Mouse (Mus musculus): ENCODE results near the gene Tcf20. TPM values are rescaled to one million over a fixed set of nuclear protein-coding genes. Genes with fewer than 3 reads are reported as not detected.

Tcf20 gene
- polyA plus RNA-seq, 1 experiment from 2014 or later = 3.9 TPM

- H3K4me3 ChIP-seq (ENCODE audit: low read depth, low read length) = no peak overlapping the region
- H3K9ac ChIP-seq (ENCODE audit: low read depth, low read length) = no peak overlapping the region
- H3K27ac ChIP-seq (ENCODE audit: low read depth, low read length) = no peak overlapping the region
- no peak overlapping the region for H3K4me2 ChIP-seq (replicated peaks; ENCODE audit: low read depth)
- no peak for ATAC-seq
- no peaks in the 10 kb centered on the region for H3K36me3 ChIP-seq (ENCODE audit: control insufficient read depth, insufficient read depth)
- H3K9me3 ChIP-seq (ENCODE audit: control insufficient read depth) = no peaks in the 10 kb centered on the region
- 68% methylated on average over 11 of the region's 11 CpGs for WGBS
- TF ChIP-seq CTCF (IDR thresholded peaks at IDR 0.05; ENCODE audit: low read depth) = no peak
- H3K4me1 ChIP-seq (replicated peaks; ENCODE audit: control insufficient read depth, insufficient read depth, low read length) = 0 out of 2 replicates have a peak, but pooled peaks cover 9% of the 10 kb centered on the region
- H3K27me3 ChIP-seq (replicated peaks; ENCODE audit: control insufficient read depth, insufficient read depth, low read length) = no peaks in the 10 kb centered on the region
Observed at GRCm38 (mm10) chr15:83029725-83030718, 42.4 kb upstream of the Tcf20 start.

- Histone ChIP-seq H3K4me1 (replicated peaks; ENCODE audit: control insufficient read depth, insufficient read depth, low read length) (0 out of 2 replicates have a peak, but pooled peaks cover 9% of the 10 kb centered on the region), H3K27me3 (replicated peaks; ENCODE audit: control insufficient read depth, insufficient read depth, low read length) (no peaks in the 10 kb centered on the region), H3K36me3 (ENCODE audit: control insufficient read depth, insufficient read depth) (no peaks in the 10 kb centered on the region), H3K27ac (ENCODE audit: low read depth, low read length) (no peak overlapping the region), H3K4me3 (ENCODE audit: low read depth, low read length) (no peak overlapping the region), H3K9ac (ENCODE audit: low read depth, low read length) (no peak overlapping the region), H3K9me3 (ENCODE audit: control insufficient read depth) (no peaks in the 10 kb centered on the region), H3K4me2 (replicated peaks; ENCODE audit: low read depth) (peak overlapping the region; percentile 33; the same call in 1 of the 2 replicates)
- TF ChIP-seq CTCF (IDR thresholded peaks at IDR 0.05; ENCODE audit: low read depth) = no peak
- no peak for ATAC-seq
- WGBS = 67% methylated on average over 8 of the region's 8 CpGs
Observed at GRCm38 (mm10) chr15:83026129-83026528, 38.5 kb upstream of the Tcf20 start.

- Histone ChIP-seq H3K27ac (ENCODE audit: low read depth, low read length) (peak overlapping the region; percentile 28; the same call in 1 of the 2 replicates), H3K9ac (ENCODE audit: low read depth, low read length) (0 out of 2 replicates have a peak overlapping the region, but pooled peaks have one; percentile 11), H3K36me3 (ENCODE audit: control insufficient read depth, insufficient read depth) (no peaks in the 10 kb centered on the region), H3K4me2 (replicated peaks; ENCODE audit: low read depth) (peak overlapping the region; percentile 33; the same call in 1 of the 2 replicates), H3K9me3 (ENCODE audit: control insufficient read depth) (no peaks in the 10 kb centered on the region), H3K27me3 (replicated peaks; ENCODE audit: control insufficient read depth, insufficient read depth, low read length) (no peaks in the 10 kb centered on the region), H3K4me1 (replicated peaks; ENCODE audit: control insufficient read depth, insufficient read depth, low read length) (0 out of 2 replicates have a peak, but pooled peaks cover 9% of the 10 kb centered on the region), H3K4me3 (ENCODE audit: low read depth, low read length) (no peak overlapping the region)
- peak; percentile 86 for ATAC-seq
- peak; percentile 3; the same call in 1 of the 2 replicates for TF ChIP-seq CTCF (IDR thresholded peaks at IDR 0.05; ENCODE audit: low read depth)
- 14% methylated on average over 25 of the region's 25 CpGs for WGBS
Observed at GRCm38 (mm10) chr15:83025041-83025760, 37.5 kb upstream of the Tcf20 start.

- no peaks in the 10 kb centered on the region for H3K36me3 ChIP-seq (ENCODE audit: control insufficient read depth, insufficient read depth)
- no peak overlapping the region for H3K9ac ChIP-seq (ENCODE audit: low read depth, low read length)
- WGBS = 47% methylated on average over 8 of the region's 8 CpGs
- H3K4me1 ChIP-seq (replicated peaks; ENCODE audit: control insufficient read depth, insufficient read depth, low read length) = 0 out of 2 replicates have a peak, but pooled peaks cover 9% of the 10 kb centered on the region
- H3K9me3 ChIP-seq (ENCODE audit: control insufficient read depth) = no peaks in the 10 kb centered on the region
- no peak overlapping the region for H3K4me2 ChIP-seq (replicated peaks; ENCODE audit: low read depth)
- TF ChIP-seq CTCF (IDR thresholded peaks at IDR 0.05; ENCODE audit: low read depth) = no peak
- no peaks in the 10 kb centered on the region for H3K27me3 ChIP-seq (replicated peaks; ENCODE audit: control insufficient read depth, insufficient read depth, low read length)
- no peak overlapping the region for H3K27ac ChIP-seq (ENCODE audit: low read depth, low read length)
- no peak overlapping the region for H3K4me3 ChIP-seq (ENCODE audit: low read depth, low read length)
- no peak for ATAC-seq
Observed at GRCm38 (mm10) chr15:83022947-83023346, 35.3 kb upstream of the Tcf20 start.

- TF ChIP-seq CTCF (IDR thresholded peaks at IDR 0.05; ENCODE audit: low read depth) = no peak
- no peak overlapping the region for H3K27ac ChIP-seq (ENCODE audit: low read depth, low read length)
- no peak overlapping the region for H3K9ac ChIP-seq (ENCODE audit: low read depth, low read length)
- no peak overlapping the region for H3K4me3 ChIP-seq (ENCODE audit: low read depth, low read length)
- H3K4me1 ChIP-seq (replicated peaks; ENCODE audit: control insufficient read depth, insufficient read depth, low read length) = peaks cover 7% of the 10 kb centered on the region; the same call in 1 of the 2 replicates
- H3K4me2 ChIP-seq (replicated peaks; ENCODE audit: low read depth) = no peak overlapping the region
- no peaks in the 10 kb centered on the region for H3K36me3 ChIP-seq (ENCODE audit: control insufficient read depth, insufficient read depth)
- no peaks in the 10 kb centered on the region; the same call in 1 of the 2 replicates for H3K27me3 ChIP-seq (replicated peaks; ENCODE audit: control insufficient read depth, insufficient read depth, low read length)
- H3K9me3 ChIP-seq (ENCODE audit: control insufficient read depth) = no peaks in the 10 kb centered on the region
- WGBS = 52% methylated on average over 15 of the region's 15 CpGs
- no peak for ATAC-seq
Observed at GRCm38 (mm10) chr15:83010990-83011664, 23.5 kb upstream of the Tcf20 start.
